Mouse (Mus musculus): ENCODE measurements around the gene Ppp1r12c. TPM values are rescaled to one million over a fixed set of nuclear protein-coding genes. Genes with fewer than 3 reads are reported as not detected.

The Ppp1r12c gene
- polyA plus RNA-seq, 1 experiment from 2014 or later = 51.9 TPM

DNA sequence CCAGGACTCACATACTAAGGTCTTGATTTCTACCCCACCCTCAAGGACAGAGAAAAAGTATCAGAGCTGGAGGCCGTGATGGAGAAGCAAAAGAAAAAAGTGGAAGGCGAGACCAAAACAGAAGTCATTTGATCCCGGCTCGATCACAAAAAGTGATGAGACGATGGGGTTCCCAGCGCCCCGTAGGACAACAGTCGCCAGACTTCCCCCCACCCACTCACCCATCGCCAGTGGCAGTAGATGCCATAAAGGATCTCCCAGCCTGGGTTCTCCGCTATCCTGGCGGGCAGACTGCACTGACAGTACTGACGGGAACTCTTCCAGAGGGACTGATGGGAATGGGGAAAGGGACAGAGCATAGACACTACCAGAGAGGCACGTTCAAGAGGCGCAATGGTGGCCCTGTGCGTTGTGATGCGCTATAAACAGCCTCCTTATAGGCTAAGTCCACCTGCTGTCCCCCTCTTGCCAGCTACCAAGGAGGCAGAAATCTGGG is 22.6 kb downstream of the Ppp1r12c start:
- ATAC-seq = peak; percentile 7; the same call in 1 of the 2 replicates
- peak overlapping the region; percentile 67 for H3K9ac ChIP-seq (replicated peaks)

DNA sequence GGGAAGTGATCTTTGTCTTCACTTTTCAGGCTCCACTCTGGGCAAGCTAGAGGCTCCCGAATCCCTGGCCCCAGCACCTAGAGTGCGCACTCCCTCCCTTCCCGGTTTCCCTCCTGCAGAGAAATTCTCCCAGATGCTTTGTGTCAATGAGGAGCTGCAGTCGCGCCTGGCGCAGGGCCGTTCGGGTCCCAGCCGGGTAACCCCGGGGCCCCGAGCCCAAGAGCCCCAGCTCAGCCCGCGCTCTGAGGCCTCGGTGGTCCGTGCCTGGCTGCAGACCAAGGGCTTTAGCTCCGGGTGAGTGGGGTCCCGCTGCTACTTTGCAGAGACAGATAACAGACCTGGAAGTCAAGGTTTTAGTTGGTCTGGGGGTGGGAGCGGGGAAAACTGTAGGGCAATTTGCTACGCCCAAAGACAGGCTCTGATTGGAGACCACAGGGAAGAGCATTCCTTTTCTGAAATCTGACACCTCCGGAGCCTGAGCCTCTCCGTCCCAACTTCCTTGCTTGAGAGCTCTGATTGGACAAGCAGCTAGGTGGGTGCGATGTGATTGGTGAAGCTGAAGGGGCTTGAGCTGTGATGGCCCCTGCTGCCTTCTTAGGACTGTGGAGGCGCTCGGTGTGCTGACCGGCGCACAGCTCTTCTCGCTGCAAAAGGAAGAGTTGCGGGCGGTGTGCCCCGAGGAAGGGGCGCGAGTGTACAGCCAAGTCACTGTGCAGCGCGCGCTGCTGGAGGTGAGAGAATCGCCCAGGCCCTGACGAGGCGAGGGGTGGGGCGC is 23.3 kb downstream of the Ppp1r12c start:
- peak overlapping the region; percentile 84 for H3K4me2 ChIP-seq (replicated peaks)
- peaks cover 25% of the 10 kb centered on the region for H3K36me3 ChIP-seq
- H3K27me3 ChIP-seq = peaks cover 49% of the 10 kb centered on the region
- H3K9ac ChIP-seq (replicated peaks) = peak overlapping the region; percentile 67
- WGBS = under 1% methylated on average over 39 of the region's 39 CpGs
- peaks cover 24% of the 10 kb centered on the region for H3K4me1 ChIP-seq (replicated peaks)
- peak; percentile 96 for ATAC-seq
- no peaks in the 10 kb centered on the region for H3K9me3 ChIP-seq
- peak overlapping the region; percentile 76 for H3K27ac ChIP-seq
- peak overlapping the region; percentile 47 for H3K4me3 ChIP-seq (replicated peaks)

More for the DNA sequence above, 22.6 kb downstream of the Ppp1r12c start:
- peak overlapping the region; percentile 84 for H3K4me2 ChIP-seq (replicated peaks)
- no peaks in the 10 kb centered on the region for H3K9me3 ChIP-seq
- 2% methylated on average over 16 of the region's 16 CpGs for WGBS
- peaks cover 32% of the 10 kb centered on the region for H3K36me3 ChIP-seq
- peaks cover 42% of the 10 kb centered on the region for H3K27me3 ChIP-seq
- peak overlapping the region; percentile 47 for H3K4me3 ChIP-seq (replicated peaks)
- H3K27ac ChIP-seq = peak overlapping the region; percentile 39; the same call in 1 of the 2 replicates
- peaks cover 24% of the 10 kb centered on the region for H3K4me1 ChIP-seq (replicated peaks)

DNA sequence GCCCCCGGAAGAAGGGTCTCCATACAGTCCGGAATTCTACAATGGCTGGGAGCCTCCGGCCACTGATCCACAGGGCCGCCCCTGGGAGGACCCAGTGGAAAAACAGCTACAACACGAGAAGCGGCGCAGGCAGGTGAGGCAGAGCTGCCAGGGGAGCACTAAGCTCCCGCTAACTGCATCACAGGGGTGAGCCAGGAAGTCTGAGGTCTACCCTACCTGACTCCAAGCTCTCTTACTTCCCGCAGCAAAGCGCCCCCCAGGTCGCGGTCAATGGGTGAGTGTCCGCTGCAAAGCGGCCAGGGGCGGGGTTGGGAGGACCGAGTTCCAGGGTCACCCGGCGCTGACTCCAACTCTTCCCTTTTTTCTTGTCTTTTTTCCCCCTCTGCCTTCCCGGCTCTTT is 27.5 kb downstream of the Ppp1r12c start:
- peaks cover 65% of the 10 kb centered on the region for H3K27me3 ChIP-seq
- no peak for ATAC-seq
- H3K9me3 ChIP-seq = no peaks in the 10 kb centered on the region
- H3K9ac ChIP-seq (replicated peaks) = peak overlapping the region; percentile 44; the same call in 1 of the 2 replicates
- no peak overlapping the region for H3K4me2 ChIP-seq (replicated peaks)
- no peaks in the 10 kb centered on the region for H3K36me3 ChIP-seq
- H3K27ac ChIP-seq = no peak overlapping the region
- H3K4me1 ChIP-seq (replicated peaks) = peaks cover 31% of the 10 kb centered on the region
- no peak overlapping the region for H3K4me3 ChIP-seq (replicated peaks)
- 9% methylated on average over 19 of the region's 19 CpGs for WGBS

DNA sequence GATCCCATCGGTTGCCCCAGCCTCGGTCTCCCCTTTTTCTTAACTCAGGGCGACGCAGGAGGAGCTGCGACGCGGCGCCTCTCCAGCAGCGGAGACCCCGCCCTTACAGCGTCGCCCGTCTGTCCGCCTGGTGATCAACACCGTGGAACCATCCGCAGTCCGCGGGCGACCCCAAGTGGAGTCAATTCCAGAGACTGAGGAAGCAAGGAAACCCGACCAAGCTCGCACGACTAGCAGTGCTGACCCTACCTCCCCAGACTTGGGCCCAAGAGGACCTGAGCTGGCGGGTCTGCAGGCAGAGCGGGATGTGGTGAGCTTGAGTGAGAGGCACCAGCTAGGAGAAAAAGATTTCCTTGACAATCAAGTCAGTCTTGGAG is 30.3 kb downstream of the Ppp1r12c start:
- H3K9me3 ChIP-seq = no peaks in the 10 kb centered on the region
- no peak overlapping the region for H3K27ac ChIP-seq
- peaks cover 54% of the 10 kb centered on the region for H3K27me3 ChIP-seq
- peak overlapping the region; percentile 65 for H3K9ac ChIP-seq (replicated peaks)
- H3K36me3 ChIP-seq = no peaks in the 10 kb centered on the region
- peak overlapping the region; percentile 65 for H3K4me2 ChIP-seq (replicated peaks)
- ATAC-seq = peak; percentile 86
- H3K4me1 ChIP-seq (replicated peaks) = peaks cover 15% of the 10 kb centered on the region
- WGBS = 2% methylated on average over 24 of the region's 24 CpGs
- peak overlapping the region; percentile 44 for H3K4me3 ChIP-seq (replicated peaks)

DNA sequence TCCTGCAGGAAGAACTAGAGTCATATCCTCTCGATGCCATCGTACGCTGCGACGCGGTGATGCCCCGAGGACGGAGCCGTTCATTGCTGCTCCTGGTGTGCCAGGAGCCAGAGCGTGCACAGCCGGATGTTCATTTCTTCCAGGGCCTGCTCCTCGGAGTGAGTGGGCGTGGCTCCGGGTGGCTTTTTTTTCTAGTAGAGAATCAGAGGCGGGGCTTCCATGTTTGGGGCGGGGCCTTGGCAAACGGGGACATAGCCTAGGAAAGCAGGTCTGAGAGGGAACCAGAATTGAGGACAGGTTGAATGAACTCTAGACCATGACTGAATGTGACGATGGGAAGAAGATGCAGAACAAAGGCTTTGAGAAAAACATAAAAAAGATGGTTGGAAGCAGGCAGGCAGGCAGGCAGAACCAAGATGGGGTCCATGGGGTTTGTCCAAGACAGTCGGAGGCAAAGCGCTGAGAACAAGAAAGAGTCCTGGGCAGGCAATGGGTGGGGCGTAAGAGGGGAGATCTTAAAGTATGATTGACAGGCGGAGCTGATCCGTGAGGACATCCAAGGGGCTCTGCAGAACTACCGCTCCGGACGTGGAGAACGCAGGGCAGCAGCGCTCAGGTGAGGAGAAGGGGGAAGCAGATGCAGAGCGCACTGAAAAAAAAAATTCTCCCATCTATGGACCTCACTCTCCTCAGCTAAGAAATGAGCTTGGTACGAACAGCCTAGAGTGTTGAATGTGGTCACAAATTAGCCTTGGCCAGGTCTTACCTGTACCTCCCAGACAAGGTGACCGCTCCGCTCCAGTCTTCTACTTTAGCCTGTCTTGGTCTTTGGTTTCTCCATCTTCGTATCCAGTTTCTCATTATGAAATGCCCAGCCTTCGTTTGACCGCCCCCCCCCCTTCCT is 31.0 kb downstream of the Ppp1r12c start:
- Histone ChIP-seq H3K9ac (replicated peaks) (peak overlapping the region; percentile 65), H3K36me3 (no peaks in the 10 kb centered on the region), H3K9me3 (no peaks in the 10 kb centered on the region), H3K27ac (no peak overlapping the region), H3K4me2 (replicated peaks) (peak overlapping the region; percentile 65), H3K27me3 (peaks cover 48% of the 10 kb centered on the region), H3K4me1 (replicated peaks) (peaks cover 15% of the 10 kb centered on the region), H3K4me3 (replicated peaks) (peak overlapping the region; percentile 44)
- WGBS = 3% methylated on average over 35 of the region's 35 CpGs
- ATAC-seq = peak; percentile 72

DNA sequence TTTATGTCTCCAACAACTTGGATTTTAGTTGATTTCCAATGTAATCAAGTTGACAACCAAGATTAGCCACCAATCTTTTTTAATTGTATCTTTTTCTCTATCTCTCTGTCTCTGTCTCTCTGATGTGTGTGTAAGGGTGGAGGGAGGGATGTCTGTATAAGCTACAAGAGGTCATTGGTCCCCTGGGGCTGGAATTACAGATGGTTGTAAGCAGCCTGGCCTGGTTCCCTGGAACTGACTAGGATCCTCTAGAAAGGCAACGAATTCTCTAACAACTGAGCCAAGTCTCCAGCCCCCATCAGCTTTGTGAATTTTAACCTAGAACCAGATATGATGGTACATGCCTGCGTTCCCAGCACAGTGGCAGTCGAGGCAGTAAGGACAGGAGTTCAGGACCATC is 33.7 kb downstream of the Ppp1r12c start:
- H3K4me2 ChIP-seq (replicated peaks) = no peak overlapping the region
- H3K27ac ChIP-seq = no peak overlapping the region
- no peak overlapping the region for H3K4me3 ChIP-seq (replicated peaks)
- peaks cover 20% of the 10 kb centered on the region for H3K27me3 ChIP-seq
- H3K4me1 ChIP-seq (replicated peaks) = peaks cover 15% of the 10 kb centered on the region
- H3K9me3 ChIP-seq = no peaks in the 10 kb centered on the region
- no peak for ATAC-seq
- no peaks in the 10 kb centered on the region for H3K36me3 ChIP-seq
- H3K9ac ChIP-seq (replicated peaks) = no peak overlapping the region
- 72% methylated on average over 3 of the region's 3 CpGs for WGBS

DNA sequence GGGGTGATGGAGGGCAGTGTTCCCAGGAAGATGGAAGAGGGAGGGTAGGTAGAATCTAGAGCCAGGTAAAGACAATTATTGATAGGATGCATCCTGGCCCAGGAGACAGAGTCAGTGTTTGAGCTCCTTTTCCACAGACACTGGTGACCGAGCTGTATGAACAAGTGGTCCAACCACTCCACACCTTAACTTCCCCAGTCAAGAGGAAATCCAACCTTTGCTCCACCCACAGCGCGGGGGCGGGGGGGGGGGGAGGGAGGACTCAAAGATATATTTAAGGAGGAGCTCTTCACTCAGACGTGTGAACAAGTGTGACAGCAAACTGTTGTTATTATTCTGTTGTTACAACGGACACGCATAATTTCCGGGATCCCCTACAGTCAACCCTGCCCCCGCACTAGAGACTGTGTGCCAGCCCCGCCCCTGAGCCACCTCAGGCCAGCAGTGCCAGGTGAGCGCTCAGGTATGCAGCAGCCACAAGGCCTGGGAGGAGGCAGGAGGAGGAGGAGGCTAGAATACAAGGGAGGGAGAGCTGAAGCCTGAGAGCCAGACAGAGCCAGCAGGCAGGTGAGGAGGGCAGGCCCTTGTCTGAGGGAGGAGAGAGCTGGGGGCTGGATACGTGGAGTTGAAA is 37.2 kb downstream of the Ppp1r12c start:
- Histone ChIP-seq H3K27me3 (no peaks in the 10 kb centered on the region), H3K4me2 (replicated peaks) (no peak overlapping the region), H3K9ac (replicated peaks) (no peak overlapping the region), H3K4me1 (replicated peaks) (no peaks in the 10 kb centered on the region), H3K27ac (no peak overlapping the region), H3K9me3 (no peaks in the 10 kb centered on the region), H3K4me3 (replicated peaks) (no peak overlapping the region), H3K36me3 (no peaks in the 10 kb centered on the region)
- WGBS = 13% methylated on average over 12 of the region's 12 CpGs
- no peak for ATAC-seq

DNA sequence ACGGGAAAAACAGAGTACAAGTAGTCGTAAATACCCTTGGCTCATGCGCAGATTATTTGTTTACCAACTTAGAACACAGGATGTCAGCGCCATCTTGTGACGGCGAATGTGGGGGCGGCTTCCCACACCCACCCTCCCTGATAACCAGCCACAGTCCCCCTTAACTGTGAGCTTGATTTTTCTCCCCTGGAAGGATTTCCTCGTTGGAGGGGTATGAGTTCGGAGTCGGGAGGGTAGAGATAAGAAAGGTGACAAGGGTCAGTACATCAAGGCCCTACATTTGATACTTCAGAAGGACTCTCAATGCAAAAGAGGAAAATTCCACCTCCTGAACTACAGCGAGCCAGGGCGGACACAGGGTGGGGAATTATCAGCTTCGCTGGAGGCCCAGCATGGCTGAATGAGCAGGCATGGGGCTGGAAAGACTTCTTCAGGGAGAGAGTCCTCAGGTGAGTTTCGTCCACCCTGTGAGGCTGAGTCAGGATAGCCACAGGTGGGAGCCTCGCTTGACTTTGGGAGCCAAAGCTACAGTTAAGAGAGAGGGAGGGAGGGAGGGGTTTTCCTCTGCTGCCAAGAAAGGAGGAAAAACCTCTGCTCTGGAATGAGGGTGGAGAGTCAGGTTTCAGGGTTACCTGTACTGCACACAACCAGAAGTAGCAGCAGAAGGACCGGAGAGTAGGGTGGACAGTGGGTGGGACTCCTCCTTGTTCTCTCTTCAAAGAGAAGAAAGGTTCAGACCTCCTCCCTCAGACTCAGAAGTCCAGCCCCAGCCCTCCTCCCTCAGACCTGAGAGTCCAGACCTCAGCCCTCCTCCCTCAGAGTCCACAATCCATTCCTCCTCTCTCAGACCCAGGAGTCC is 40.7 kb downstream of the Ppp1r12c start, which contains the start of gene Eps8l1:
Gene Eps8l1, plus strand, starts transcription at position 99 of the 859 bp plus-strand sequence.
- Histone ChIP-seq H3K27ac (no peak within 1 kb of the TSS), H3K4me1 (replicated peaks) (no peaks in the 10 kb centered on the region), H3K27me3 (no peaks in the 10 kb centered on the region), H3K36me3 (no peaks in the 10 kb centered on the region), H3K4me3 (replicated peaks) (peak within 1 kb of the TSS; percentile 27), H3K9me3 (no peaks in the 10 kb centered on the region), H3K9ac (replicated peaks) (no peak within 1 kb of the TSS; the same call in 1 of the 2 replicates), H3K4me2 (replicated peaks) (peak within 1 kb of the TSS; percentile 19)
- ATAC-seq = peak; percentile 50; the same call in 1 of the 2 replicates
- WGBS = 61% methylated on average over 15 of the region's 16 CpGs

DNA sequence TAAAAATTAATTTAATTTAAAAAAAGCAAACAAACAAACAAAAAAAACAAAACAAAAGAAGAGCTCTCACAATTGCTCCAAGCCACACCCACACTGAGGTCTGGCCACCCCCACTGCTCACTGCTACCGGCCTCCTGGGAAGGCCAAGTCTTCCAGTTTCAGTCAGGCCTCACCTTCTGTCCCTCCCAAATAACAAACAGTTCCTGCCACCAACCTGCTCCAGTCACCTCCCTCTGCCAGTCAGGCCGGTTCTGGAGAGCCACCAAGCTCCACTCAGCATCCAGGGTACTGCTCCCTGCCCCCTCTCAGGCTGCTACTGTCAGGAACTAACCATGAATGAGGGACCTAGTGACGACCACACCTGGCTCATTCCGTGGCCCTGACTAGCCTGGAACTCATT is 48.8 kb downstream of the Ppp1r12c start:
- Histone ChIP-seq H3K9me3 (no peaks in the 10 kb centered on the region), H3K4me1 (replicated peaks) (no peaks in the 10 kb centered on the region), H3K9ac (replicated peaks) (no peak overlapping the region), H3K27me3 (no peaks in the 10 kb centered on the region), H3K36me3 (no peaks in the 10 kb centered on the region), H3K4me3 (replicated peaks) (no peak overlapping the region), H3K4me2 (replicated peaks) (no peak overlapping the region), H3K27ac (no peak overlapping the region)
- ATAC-seq = no peak
- 40% methylated on average over 4 of the region's 4 CpGs for WGBS

DNA sequence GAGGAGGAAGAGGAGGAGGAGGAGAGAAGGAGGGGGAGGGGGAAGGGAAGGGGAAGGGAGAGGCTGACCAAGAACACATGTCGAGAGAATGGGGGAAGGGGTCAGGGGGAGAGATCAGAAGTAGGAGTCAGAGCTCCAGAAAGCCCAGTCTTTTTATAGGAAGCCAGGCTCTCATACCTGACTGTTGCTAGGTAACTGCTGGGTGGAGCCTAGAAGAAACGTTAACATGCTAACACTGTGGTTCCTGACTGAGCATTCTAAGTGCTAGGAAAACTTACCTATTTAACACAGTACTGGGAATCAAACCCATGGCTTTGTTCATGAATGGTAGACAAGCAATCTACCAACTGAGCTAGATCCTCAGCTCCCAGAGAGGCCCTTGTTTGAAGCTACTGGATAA is 52.3 kb downstream of the Ppp1r12c start:
- Histone ChIP-seq H3K27ac (no peak overlapping the region), H3K36me3 (no peaks in the 10 kb centered on the region), H3K4me1 (replicated peaks) (peaks cover 8% of the 10 kb centered on the region), H3K9ac (replicated peaks) (no peak overlapping the region), H3K9me3 (no peaks in the 10 kb centered on the region), H3K27me3 (no peaks in the 10 kb centered on the region), H3K4me2 (replicated peaks) (no peak overlapping the region), H3K4me3 (replicated peaks) (no peak overlapping the region)
- no peak for ATAC-seq
- 14% methylated on average over 2 of the region's 2 CpGs for WGBS

DNA sequence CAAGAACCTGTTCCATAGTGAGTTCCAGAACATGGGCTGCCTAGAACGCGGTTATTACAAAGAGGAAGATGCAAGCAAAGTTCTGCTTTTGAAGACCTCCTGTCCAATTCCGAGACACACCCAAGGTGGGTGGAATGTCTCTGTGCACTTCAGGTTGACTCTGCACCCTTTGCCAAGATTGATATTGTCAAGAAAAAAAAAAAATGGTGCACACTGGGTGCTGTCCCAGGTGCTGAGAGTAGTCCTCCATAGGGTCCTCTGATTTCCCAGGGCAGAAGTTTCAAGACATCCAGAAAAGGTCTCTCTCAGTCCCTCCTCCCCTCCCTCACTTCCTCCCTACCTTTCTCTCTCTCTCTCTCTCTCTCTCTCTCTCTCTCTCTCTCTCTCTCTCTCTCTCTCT is 53.0 kb downstream of the Ppp1r12c start:
- Histone ChIP-seq H3K36me3 (peaks cover 6% of the 10 kb centered on the region; the same call in 1 of the 2 replicates), H3K9ac (replicated peaks) (no peak overlapping the region), H3K27ac (no peak overlapping the region), H3K27me3 (no peaks in the 10 kb centered on the region), H3K9me3 (no peaks in the 10 kb centered on the region), H3K4me2 (replicated peaks) (no peak overlapping the region), H3K4me1 (replicated peaks) (peaks cover 8% of the 10 kb centered on the region), H3K4me3 (replicated peaks) (no peak overlapping the region)
- ATAC-seq = no peak
- 95% methylated on average over 3 of the region's 3 CpGs for WGBS

All from midbrain, embryonic 13.5 days (tissue).